Mouse (Mus musculus): ENCODE measurements around the gene Ryr2. TPM values are rescaled to one million over a fixed set of nuclear protein-coding genes. Genes with fewer than 3 reads are reported as not detected.

Ryr2 gene
- polyA plus RNA-seq, 1 experiment from 2014 or later: 0.19 TPM

DNA sequence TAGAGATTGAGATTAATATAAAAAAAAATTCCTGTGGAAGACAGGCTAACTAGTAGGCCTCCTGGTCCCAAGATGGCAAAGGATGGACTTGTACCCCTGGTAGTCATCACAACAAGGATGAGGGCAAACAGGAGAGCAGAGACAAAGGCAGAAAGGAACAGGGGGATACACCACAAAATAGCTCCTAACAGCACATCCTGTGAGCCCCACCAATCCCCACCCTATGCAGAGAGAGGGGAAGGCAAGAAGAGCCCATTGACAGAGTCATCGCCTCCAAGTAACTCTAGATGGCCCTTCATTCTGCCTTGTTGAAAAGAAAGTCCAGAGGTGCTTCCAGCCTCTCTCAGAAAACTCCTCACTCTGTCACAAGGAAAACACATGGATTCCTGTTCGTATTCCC lies 586.0 kb downstream of the Ryr2 start:
- WGBS: 93% methylated on average over 2 of the region's 2 CpGs
- H3K27ac ChIP-seq: no peak overlapping the region
- no peak for DNase-seq (ENCODE audit: extremely low spot score, low spot score)

GRCm38 (mm10) chr13:11511540-11512177 lies 595.1 kb downstream of the Ryr2 start:
- 75% methylated on average over 2 of the region's 2 CpGs for WGBS
- no peak overlapping the region for H3K4me3 ChIP-seq
- no peaks in the 10 kb centered on the region for H3K9me3 ChIP-seq
- no peak for DNase-seq (ENCODE audit: extremely low spot score, low spot score)
- no peaks in the 10 kb centered on the region for H3K4me1 ChIP-seq
- H3K27ac ChIP-seq: no peak overlapping the region
- no peaks in the 10 kb centered on the region for H3K27me3 ChIP-seq (ENCODE audit: poor library complexity, severe bottlenecking)
- H3K36me3 ChIP-seq (replicated peaks): no peaks in the 10 kb centered on the region

More for the DNA sequence above, 586.0 kb downstream of the Ryr2 start:
- Histone ChIP-seq H3K9me3 (no peaks in the 10 kb centered on the region), H3K27me3 (ENCODE audit: poor library complexity, severe bottlenecking) (no peaks in the 10 kb centered on the region), H3K4me3 (no peak overlapping the region), H3K4me1 (no peaks in the 10 kb centered on the region), H3K36me3 (replicated peaks) (no peaks in the 10 kb centered on the region)

Other genes starting within 250 kb of the Ryr2 start
- 20.5 and 24.8 TPM in 2 replicates for gene Mtr, start 151.2 kb upstream of the Ryr2 start, polyA plus RNA-seq (2016; fragmentation: Nextera tagmentation; extraction: Ambion mirVana)
- 1.8 and 2.2 TPM in 2 replicates for gene Actn2, start 233.8 kb upstream of the Ryr2 start, polyA plus RNA-seq (2016; fragmentation: Nextera tagmentation; extraction: Ambion mirVana)

Measured in forebrain, embryonic 10.5 days (tissue).